Mouse (Mus musculus): ENCODE measurements around the gene Slc7a14. TPM values are rescaled to one million over a fixed set of nuclear protein-coding genes. Genes with fewer than 3 reads are reported as not detected.

Slc7a14 gene
- polyA plus RNA-seq (2017; shearing (Covaris generic)), result not detected

DNA sequence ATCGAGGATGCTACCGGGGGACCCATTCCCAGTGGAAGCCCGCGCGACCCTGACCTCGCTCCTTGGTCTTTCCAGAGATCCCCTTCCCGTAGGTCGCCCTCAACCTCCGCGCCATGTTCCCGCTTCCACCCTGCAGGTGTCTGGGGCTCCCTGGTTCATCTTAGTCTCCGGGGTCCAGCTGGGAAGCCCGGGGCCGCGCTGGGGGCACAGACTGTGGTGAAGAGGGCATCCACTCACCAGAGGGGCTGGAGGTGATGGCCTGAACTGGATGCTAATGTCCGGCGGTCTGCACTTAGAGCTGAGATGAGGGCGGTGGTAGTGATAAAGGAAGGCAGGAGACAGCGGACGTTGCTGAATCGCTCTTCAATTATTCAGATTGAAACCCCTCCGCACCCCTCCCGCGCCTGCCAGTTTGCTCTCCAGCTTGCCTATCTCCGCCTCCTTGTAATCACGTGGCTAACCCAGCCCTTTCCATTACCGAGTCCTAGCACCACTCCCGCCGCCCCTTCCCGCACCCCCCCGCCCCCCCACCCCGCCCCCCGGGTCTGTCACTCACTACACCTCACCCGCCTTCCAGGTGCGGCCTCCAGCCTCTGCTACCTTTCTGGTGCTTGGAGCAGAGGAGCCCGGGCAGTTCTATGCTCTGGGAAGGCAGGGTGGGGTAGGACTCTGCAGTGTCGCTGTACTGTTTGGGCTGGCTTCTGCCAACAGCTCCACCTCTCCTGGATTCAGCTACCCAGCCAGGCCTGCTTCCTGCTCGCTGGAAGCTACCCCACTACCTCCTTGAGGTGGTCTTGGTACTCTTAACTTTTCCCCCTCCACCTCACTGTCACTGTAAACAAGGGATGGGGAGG, at the start of gene Slc7a14:
TSS of gene Slc7a14 (minus strand) at position 445 of the 854 bp plus-strand sequence.

Other genes starting within 250 kb of the Slc7a14 start
- gene Skil, start 215.3 kb downstream of the Slc7a14 start, polyA plus RNA-seq (2017; shearing (Covaris generic)), result 167 TPM
- not detected for gene Cldn11, start 160.5 kb downstream of the Slc7a14 start, polyA plus RNA-seq (2017; shearing (Covaris generic))

All from naive thymus-derived CD4-positive, alpha-beta T cell, adult 5 months (primary cell).